Mouse (Mus musculus) spleen, adult 2 months (tissue): ENCODE data around the gene Retreg1. TPM values are rescaled to one million over a fixed set of nuclear protein-coding genes. Genes with fewer than 3 reads are reported as not detected.
A peak's percentile ranks its signal among the peaks of the same experiment; 100 is the strongest.

Source experiments
- DNase-seq, 2 experiments: peaks; one replicate each; pipeline versions ENCODE4 v3.0.0 to v3.0.0-alpha.2; 2012 to 2021; ENCODE audit warnings: low spot score in 2 of 2, low read depth in 1 of 2
- H3K27ac ChIP-seq: fragments of 200-500 bp; 2 replicates; pipeline ENCODE4 v1.5.1; 2012; ENCODE audit warnings: low read length, inconsistent platforms; ENCODE audit not compliant: insufficient read depth
- H3K27me3 ChIP-seq: fragments of 200-500 bp; 2 replicates; pipeline ENCODE4 v1.6.1; 2012; ENCODE audit warnings: mild to moderate bottlenecking, moderate library complexity, low read length, inconsistent platforms; ENCODE audit not compliant: control insufficient read depth, insufficient read depth
- H3K36me3 ChIP-seq: fragments of 200-500 bp; 2 replicates; pipeline ENCODE4 v1.6.1; 2012; ENCODE audit warnings: mild to moderate bottlenecking, low read length, inconsistent platforms; ENCODE audit not compliant: control insufficient read depth, insufficient read depth
- H3K4me1 ChIP-seq: fragments of 200-500 bp; 2 replicates; pipeline ENCODE4 v1.6.1; 2011; ENCODE audit warnings: inconsistent platforms; ENCODE audit not compliant: control insufficient read depth, insufficient read depth, insufficient read length
- H3K4me3 ChIP-seq: fragments of 200-500 bp; 2 replicates; pipeline ENCODE4 v1.5.1; 2011; ENCODE audit warnings: mild to moderate bottlenecking, inconsistent platforms; ENCODE audit not compliant: insufficient read depth, insufficient read length; ENCODE audit errors: extremely low read depth
- CTCF ChIP-seq: fragments of 200-500 bp; IDR thresholded peaks from 2 replicates; pipeline ENCODE4 v1.5.1; 2011; ENCODE audit warnings: mild to moderate bottlenecking, inconsistent platforms; ENCODE audit not compliant: insufficient read depth, insufficient read length, insufficient replicate concordance; ENCODE audit errors: extremely low read depth
- POLR2A ChIP-seq: fragments of 200-500 bp; IDR thresholded peaks from 2 replicates; pipeline ENCODE4 v1.6.1; 2011; ENCODE audit warnings: low read depth, low read length, inconsistent platforms
- WGBS: fragments of 180-500 bp; shearing (Covaris S2); methylation state at CpG from one replicate; pipeline ENCODE4 v1.1.7; 2018; 5-methylcytosine and 5-hydroxymethylcytosine counted together
- polyA plus RNA-seq: library from polyadenylated mRNA; depleted of rRNA; stranded (reverse); fragments of >200 nt; gene quantifications from 2 replicates; pipeline ENCODE4 v1.2.3, GENCODE M21; 2012

Retreg1 gene
- polyA plus RNA-seq, 1 experiment = 8.8 TPM

DNA sequence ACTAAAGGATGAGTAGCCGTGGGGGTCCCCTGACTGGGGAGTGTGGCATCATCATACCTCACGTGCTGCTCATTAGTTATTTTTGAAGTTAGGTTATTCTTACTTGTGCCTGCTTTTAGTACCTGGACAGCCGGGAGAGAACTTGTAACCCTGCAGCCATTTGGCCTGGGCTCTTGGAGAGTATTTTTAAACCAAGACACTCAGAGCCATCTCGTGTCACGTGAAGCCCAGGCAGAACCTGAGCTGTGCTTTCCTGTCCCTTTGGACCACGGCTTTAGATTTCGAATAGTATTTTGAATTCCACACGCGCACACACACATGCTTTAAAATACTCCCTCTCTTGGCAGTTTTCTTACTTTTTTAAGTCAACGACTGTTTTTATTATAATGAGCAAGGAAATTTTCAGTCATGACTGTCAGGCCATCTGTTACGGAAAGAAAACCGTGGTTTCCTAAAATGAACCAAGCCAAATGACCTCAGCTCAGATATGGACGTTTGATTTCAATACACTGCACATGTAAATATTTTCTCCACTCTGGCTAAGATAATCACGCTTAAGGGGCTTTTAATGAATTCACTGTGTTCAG lies 61.5 kb downstream of the Retreg1 start:
- Histone ChIP-seq H3K27ac (peak overlapping the region; percentile 38), H3K4me1 (peaks cover 16% of the 10 kb centered on the region; the same call in 1 of the 2 replicates), H3K36me3 (peaks cover 4% of the 10 kb centered on the region; the same call in 1 of the 2 replicates), H3K4me3 (no peak overlapping the region), H3K27me3 (no peaks in the 10 kb centered on the region)
- no peak for DNase-seq
- no peak for TF ChIP-seq POLR2A
- no peak for TF ChIP-seq CTCF
- WGBS = 21% methylated on average over 14 of the region's 14 CpGs

DNA sequence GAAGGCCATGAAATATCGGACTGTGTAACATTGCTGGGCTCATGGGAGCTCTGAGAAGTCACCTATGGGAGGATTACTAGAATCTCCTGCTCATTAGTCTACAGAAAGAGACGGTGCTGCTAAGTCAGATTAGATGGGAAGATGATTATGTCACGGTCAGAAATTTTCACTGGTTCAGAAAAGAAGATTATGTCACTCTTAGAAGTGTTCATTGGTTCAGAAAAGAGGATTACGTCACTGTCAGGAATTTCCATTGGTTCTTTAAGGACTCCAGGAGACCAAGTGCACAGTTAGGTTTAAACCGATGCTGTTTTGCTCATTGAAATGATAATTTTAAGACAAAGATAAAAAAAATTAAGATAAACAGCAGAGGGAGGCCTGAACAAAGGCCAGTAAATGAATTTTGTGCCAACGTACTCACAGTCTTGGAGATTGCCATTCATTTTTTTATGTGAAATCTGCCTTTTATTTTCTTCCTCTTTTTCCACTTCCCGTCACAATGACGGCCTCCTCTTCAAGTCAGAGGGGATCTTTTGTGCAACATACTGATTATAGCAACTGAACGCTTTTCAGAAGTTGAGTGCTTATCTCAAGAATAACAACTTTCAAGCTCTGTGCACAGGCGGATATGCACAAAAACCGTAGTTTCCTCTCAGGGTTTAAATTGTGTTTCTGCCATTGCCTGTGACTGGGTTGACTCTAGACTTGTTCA lies 67.0 kb downstream of the Retreg1 start:
- 15% methylated on average over 11 of the region's 11 CpGs for WGBS

DNA sequence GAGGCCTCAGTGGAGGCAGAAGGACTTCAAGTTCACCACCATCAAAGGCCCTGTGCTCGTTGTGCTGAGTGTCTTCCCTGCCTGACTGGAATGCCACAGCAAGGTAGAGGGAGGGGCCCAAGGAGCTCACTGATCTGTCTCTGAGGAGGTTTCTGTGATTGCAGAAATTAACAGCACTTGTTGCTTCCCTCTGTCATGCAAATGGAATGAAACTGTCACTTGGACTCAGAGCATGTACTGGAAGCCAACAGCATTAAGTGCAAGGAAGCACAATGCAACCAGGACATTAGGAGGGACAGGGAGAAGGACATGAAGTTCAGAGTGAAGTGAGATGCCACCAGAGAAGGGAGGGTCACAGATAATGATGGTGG lies 67.5 kb downstream of the Retreg1 start:
- Histone ChIP-seq H3K27ac (peak overlapping the region; percentile 84), H3K4me1 (peaks cover 23% of the 10 kb centered on the region; the same call in 1 of the 2 replicates), H3K27me3 (no peaks in the 10 kb centered on the region), H3K36me3 (peaks cover 4% of the 10 kb centered on the region; the same call in 1 of the 2 replicates), H3K4me3 (peak overlapping the region; percentile 14; the same call in 1 of the 2 replicates)
- WGBS = 5% methylated on average over 1 of the region's 1 CpGs
- no peak for TF ChIP-seq POLR2A
- TF ChIP-seq CTCF = no peak
- no peak for DNase-seq

More for the DNA sequence above, 67.0 kb downstream of the Retreg1 start:
- no peak for DNase-seq
- peak overlapping the region; percentile 14; the same call in 1 of the 2 replicates for H3K4me3 ChIP-seq
- TF ChIP-seq POLR2A (no peak), CTCF (no peak)
- H3K27ac ChIP-seq = peak overlapping the region; percentile 84
- H3K36me3 ChIP-seq = peaks cover 4% of the 10 kb centered on the region; the same call in 1 of the 2 replicates
- peaks cover 23% of the 10 kb centered on the region; the same call in 1 of the 2 replicates for H3K4me1 ChIP-seq
- H3K27me3 ChIP-seq = no peaks in the 10 kb centered on the region

DNA sequence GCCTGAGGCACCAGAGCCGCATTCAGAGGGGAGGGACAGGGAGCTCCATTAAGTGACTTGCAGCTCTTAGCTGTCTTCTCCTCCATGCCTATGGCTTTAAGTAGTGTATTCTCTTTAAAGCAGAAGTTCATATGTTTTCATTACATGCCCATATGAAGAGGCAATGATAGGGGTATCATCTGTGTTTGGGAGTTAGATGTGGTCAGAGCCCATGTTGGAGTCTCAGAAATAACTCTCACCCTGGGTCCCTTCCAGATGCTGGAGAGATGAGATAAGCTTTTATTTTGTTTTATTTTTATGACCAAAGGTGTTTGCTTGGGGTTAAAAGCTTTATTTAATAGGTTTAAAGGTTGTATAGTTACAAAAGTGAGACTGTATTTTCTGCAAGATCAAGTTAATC lies 67.9 kb downstream of the Retreg1 start:
- H3K27ac ChIP-seq = peak overlapping the region; percentile 84
- no peaks in the 10 kb centered on the region for H3K27me3 ChIP-seq
- H3K4me1 ChIP-seq = peaks cover 21% of the 10 kb centered on the region; the same call in 1 of the 2 replicates
- TF ChIP-seq CTCF (no peak), POLR2A (no peak)
- WGBS = 29% methylated on average over 1 of the region's 1 CpGs
- H3K4me3 ChIP-seq = peak overlapping the region; percentile 0; the same call in 1 of the 2 replicates
- peaks cover 3% of the 10 kb centered on the region; the same call in 1 of the 2 replicates for H3K36me3 ChIP-seq
- no peak for DNase-seq

DNA sequence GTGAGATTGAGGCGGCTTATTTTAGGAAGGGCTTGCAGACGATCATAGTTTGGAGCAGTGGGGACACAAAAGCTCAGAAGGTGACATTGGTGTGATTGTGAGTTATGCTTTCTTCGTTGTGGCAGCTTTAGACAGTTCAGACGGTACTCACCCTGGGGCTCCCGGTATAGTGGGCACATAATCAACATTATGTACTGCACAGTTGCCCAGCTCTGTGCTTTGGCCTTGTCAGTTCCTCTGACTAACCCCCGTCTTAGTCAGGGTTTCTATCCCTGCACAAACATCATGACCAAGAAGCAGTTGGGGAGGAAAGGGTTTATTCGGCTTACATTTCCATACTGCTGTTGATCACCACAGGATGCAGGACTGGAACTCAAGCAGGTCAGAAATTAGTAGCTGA lies 69.9 kb downstream of the Retreg1 start:
- Histone ChIP-seq H3K36me3 (no peaks in the 10 kb centered on the region), H3K27ac (no peak overlapping the region), H3K27me3 (no peaks in the 10 kb centered on the region), H3K4me3 (no peak overlapping the region), H3K4me1 (peaks cover 20% of the 10 kb centered on the region; the same call in 1 of the 2 replicates)
- whole genome bisulfite sequencing = 55% methylated on average over 7 of the region's 7 CpGs
- no peak for DNase-seq
- TF ChIP-seq CTCF (no peak), POLR2A (no peak)

DNA sequence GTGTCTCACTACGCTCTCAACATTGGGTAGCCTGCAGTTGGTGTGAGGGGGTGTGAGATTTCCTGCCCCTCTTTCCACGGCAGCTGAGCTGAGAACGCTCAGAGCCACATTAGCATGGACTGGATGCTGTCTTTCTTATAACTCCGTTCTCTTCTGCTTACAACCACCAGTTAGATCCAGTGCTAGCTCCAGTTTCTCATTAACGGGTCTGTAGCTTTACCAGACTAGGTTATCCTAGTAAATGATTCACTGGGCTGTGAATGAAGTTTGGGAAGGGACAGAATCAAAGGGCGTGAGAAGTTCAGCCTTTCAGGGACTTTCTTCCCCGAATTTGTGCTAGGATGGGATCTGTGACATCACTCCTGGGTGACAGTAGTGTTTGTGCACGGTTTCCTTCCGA lies 70.7 kb downstream of the Retreg1 start:
- Histone ChIP-seq H3K36me3 (no peaks in the 10 kb centered on the region), H3K4me3 (no peak overlapping the region), H3K27me3 (no peaks in the 10 kb centered on the region), H3K4me1 (peaks cover 17% of the 10 kb centered on the region; the same call in 1 of the 2 replicates), H3K27ac (no peak overlapping the region)
- 70% methylated on average over 9 of the region's 9 CpGs for WGBS
- TF ChIP-seq CTCF (no peak), POLR2A (no peak)
- DNase-seq = no peak
